Mouse (Mus musculus) megakaryocyte, embryonic 14.5 days (primary cell): ENCODE measurements around the gene Alk.

Source experiments
- FLI1 ChIP-seq: IDR thresholded peaks from 2 replicates; pipeline ENCODE4 v1.6.1; 2012; ENCODE audit warnings: low read length, inconsistent platforms, mixed read lengths
- GATA1 ChIP-seq: IDR thresholded peaks from 3 replicates; pipeline ENCODE4 v1.6.1; 2012; ENCODE audit warnings: mixed read lengths, low read length, inconsistent platforms, borderline replicate concordance

DNA sequence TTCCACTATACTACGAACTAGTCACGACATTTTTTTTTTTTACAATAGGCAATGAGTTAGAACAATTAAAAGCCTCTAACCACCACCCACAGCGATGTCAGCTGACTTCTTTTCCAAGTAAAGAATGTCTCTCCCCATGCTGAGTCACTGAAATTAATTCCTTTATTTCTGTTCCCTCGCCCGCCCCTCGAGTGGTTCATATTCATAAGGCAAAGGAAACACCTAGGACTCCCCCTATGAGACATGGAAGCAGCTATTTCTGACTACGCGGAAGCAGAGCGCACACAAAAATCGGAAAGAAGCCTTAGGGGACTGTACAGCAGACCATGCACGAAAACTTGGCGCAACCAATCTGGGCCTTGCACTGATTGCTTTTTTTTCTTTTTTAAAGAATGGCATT, 735.6 kb downstream of the Alk start:
- TF ChIP-seq GATA1 = no peak
- TF ChIP-seq FLI1 = no peak
